Mouse (Mus musculus) liver, embryonic 11.5 days (tissue): ENCODE results near the gene Cpa5. TPM values are rescaled to one million over a fixed set of nuclear protein-coding genes. Genes with fewer than 3 reads are reported as not detected.

ENCODE experiments used
- ATAC-seq: fragments of 200-750 bp; cut with Nextera tagmentation; replicated peaks from 2 replicates; pipeline ENCODE4 v1.8.0; 2017; ENCODE audit warnings: moderate number of reproducible peaks, mild to moderate bottlenecking, moderate TSS enrichment, moderate library complexity; ENCODE audit not compliant: low FRiP score
- DNase-seq: peaks from one replicate; pipeline ENCODE4 v3.0.0-alpha.2; 2017; ENCODE audit warnings: low spot score
- H3K27ac ChIP-seq: fragments of 300-500 bp; sonication (generic); 2 replicates; pipeline ENCODE4 v1.5.1; 2014; ENCODE audit warnings: mild to moderate bottlenecking, low read depth, low read length, control low read depth
- H3K27me3 ChIP-seq: fragments of 300-500 bp; sonication (generic); replicated peaks from 2 replicates; pipeline ENCODE4 v1.6.1; 2014; ENCODE audit warnings: low read length, mixed read lengths; ENCODE audit not compliant: control insufficient read depth, insufficient read depth
- H3K36me3 ChIP-seq: fragments of 300-500 bp; sonication (generic); 2 replicates; pipeline ENCODE4 v1.6.1; 2014; ENCODE audit warnings: mild to moderate bottlenecking, low read length, moderate library complexity, mixed read lengths; ENCODE audit not compliant: control insufficient read depth, insufficient read depth
- H3K4me1 ChIP-seq: fragments of 300-500 bp; sonication (generic); replicated peaks from 2 replicates; pipeline ENCODE4 v1.6.1; 2014; ENCODE audit warnings: low read length, mixed read lengths; ENCODE audit not compliant: control insufficient read depth, insufficient read depth
- H3K4me2 ChIP-seq: fragments of 300-500 bp; sonication (generic); 2 replicates; pipeline ENCODE4 v1.6.1; 2014; ENCODE audit warnings: mild to moderate bottlenecking, control low read depth, moderate library complexity
- H3K4me3 ChIP-seq: fragments of 300-500 bp; sonication (generic); 2 replicates; pipeline ENCODE4 v1.5.1; 2014; ENCODE audit warnings: low read depth, low read length, control low read depth
- H3K9ac ChIP-seq: fragments of 300-500 bp; sonication (generic); 2 replicates; pipeline ENCODE4 v1.6.1; 2014; ENCODE audit warnings: low read depth, low read length, control low read depth
- H3K9me3 ChIP-seq: fragments of 300-500 bp; sonication (generic); 2 replicates; pipeline ENCODE4 v1.6.1; 2016; ENCODE audit warnings: low read length, inconsistent platforms, mixed read lengths; ENCODE audit not compliant: control insufficient read depth
- WGBS: fragments of 180-500 bp; shearing (Covaris S2); extraction: QIAGEN DNeasy Blood & Tissue Kit; methylation state at CpG from one replicate; pipeline ENCODE4 v1.1.7; 2014; 5-methylcytosine and 5-hydroxymethylcytosine counted together
- polyA plus RNA-seq: library from polyadenylated mRNA; unstranded; fragments of >200 nt; fragmentation: Nextera tagmentation; extraction: Ambion mirVana; gene quantifications from 2 replicates; pipeline ENCODE4 v1.2.1, GENCODE M21; 2014

The Cpa5 gene
- polyA plus RNA-seq, 1 experiment from 2014 or later: not detected

- DNase-seq (no peak), ATAC-seq (no peak)
- no peak overlapping the region for H3K27ac ChIP-seq
- H3K4me2 ChIP-seq: no peak overlapping the region
- H3K4me1 ChIP-seq: peaks cover 31% of the 10 kb centered on the region
- WGBS: 72% methylated on average over 6 of the region's 6 CpGs
- H3K4me3 ChIP-seq: no peak overlapping the region
- H3K36me3 ChIP-seq: no peaks in the 10 kb centered on the region
- no peaks in the 10 kb centered on the region for H3K9me3 ChIP-seq
- no peaks in the 10 kb centered on the region for H3K27me3 ChIP-seq
- H3K9ac ChIP-seq: no peak overlapping the region
Measured at GRCm38 (mm10) chr6:30676506-30676905, 65.7 kb downstream of the Cpa5 start.

GRCm38 (mm10) chr6:30677591-30677990, 66.8 kb downstream of the Cpa5 start:
- Histone ChIP-seq H3K4me1 (peaks cover 38% of the 10 kb centered on the region), H3K4me2 (no peak overlapping the region), H3K27ac (no peak overlapping the region), H3K9me3 (no peaks in the 10 kb centered on the region), H3K27me3 (no peaks in the 10 kb centered on the region), H3K36me3 (no peaks in the 10 kb centered on the region), H3K9ac (no peak overlapping the region), H3K4me3 (no peak overlapping the region)
- ATAC-seq: no peak
- 77% methylated on average over 9 of the region's 9 CpGs for WGBS
- DNase-seq: no peak

- H3K4me1 ChIP-seq: peaks cover 41% of the 10 kb centered on the region
- DNase-seq (no peak), ATAC-seq (no peak)
- no peak overlapping the region for H3K4me3 ChIP-seq
- WGBS: 82% methylated on average over 6 of the region's 6 CpGs
- no peak overlapping the region for H3K4me2 ChIP-seq
- H3K9me3 ChIP-seq: no peaks in the 10 kb centered on the region
- no peaks in the 10 kb centered on the region for H3K36me3 ChIP-seq
- peak overlapping the region; percentile 19; the same call in 1 of the 2 replicates for H3K27ac ChIP-seq
- no peak overlapping the region for H3K9ac ChIP-seq
- H3K27me3 ChIP-seq: no peaks in the 10 kb centered on the region
Measured at GRCm38 (mm10) chr6:30678482-30678881, 67.7 kb downstream of the Cpa5 start.

GRCm38 (mm10) chr6:30679567-30679966, 68.8 kb downstream of the Cpa5 start:
- H3K4me2 ChIP-seq: no peak overlapping the region
- no peak for ATAC-seq
- no peaks in the 10 kb centered on the region for H3K27me3 ChIP-seq
- no peak overlapping the region for H3K9ac ChIP-seq
- H3K9me3 ChIP-seq: no peaks in the 10 kb centered on the region
- H3K27ac ChIP-seq: no peak overlapping the region
- peaks cover 32% of the 10 kb centered on the region for H3K4me1 ChIP-seq
- DNase-seq: no peak
- no peaks in the 10 kb centered on the region for H3K36me3 ChIP-seq
- 68% methylated on average over 5 of the region's 5 CpGs for WGBS
- H3K4me3 ChIP-seq: no peak overlapping the region

- no peak overlapping the region for H3K9ac ChIP-seq
Measured at GRCm38 (mm10) chr6:30680442-30680841, 69.6 kb downstream of the Cpa5 start.

More at GRCm38 (mm10) chr6:30680442-30680841, 69.6 kb downstream of the Cpa5 start:
- DNase-seq (no peak), ATAC-seq (no peak)
- Histone ChIP-seq H3K9me3 (no peaks in the 10 kb centered on the region), H3K27me3 (no peaks in the 10 kb centered on the region), H3K4me1 (peaks cover 23% of the 10 kb centered on the region), H3K36me3 (no peaks in the 10 kb centered on the region), H3K27ac (no peak overlapping the region), H3K4me2 (no peak overlapping the region), H3K4me3 (no peak overlapping the region)
- WGBS: 77% methylated on average over 7 of the region's 7 CpGs

Other genes starting within 250 kb of the Cpa5 start
- 64.6 and 68.5 TPM in 2 replicates for gene Zc3hc1, start 220.0 kb upstream of the Cpa5 start, polyA plus RNA-seq
- 19.2 and 20.8 TPM in 2 replicates for gene Klhdc10, start 209.1 kb upstream of the Cpa5 start, polyA plus RNA-seq
- 44.2 and 49.2 TPM in 2 replicates for gene Tmem209, start 101.2 kb upstream of the Cpa5 start, polyA plus RNA-seq
- gene Ssmem1, start 101.2 kb upstream of the Cpa5 start, polyA plus RNA-seq: 0.18 TPM in 1 of 2 replicates, not detected in the other
- 1.7 and 1.9 TPM in 2 replicates for gene Cpa2, start 69.4 kb upstream of the Cpa5 start, polyA plus RNA-seq
- gene Cpa4, start 42.6 kb upstream of the Cpa5 start, polyA plus RNA-seq: 0.44 and 0.45 TPM in 2 replicates
- gene Cpa1, start 28.2 kb downstream of the Cpa5 start, polyA plus RNA-seq: 0.69 and 1.0 TPM in 2 replicates
- 12.0 and 14.3 TPM in 2 replicates for gene Cep41, start 82.7 kb downstream of the Cpa5 start, polyA plus RNA-seq
- 800 and 828 TPM in 2 replicates for gene Mest, start 112.5 kb downstream of the Cpa5 start, polyA plus RNA-seq